Mouse (Mus musculus) C2C12 (cell line): ENCODE results near the gene Arih1. TPM values are rescaled to one million over a fixed set of nuclear protein-coding genes. Genes with fewer than 3 reads are reported as not detected.

Experiments
- H3K27me3 ChIP-seq: one replicate; pipeline ENCODE4 v1.6.1; 2011; ENCODE audit not compliant: control insufficient read depth, insufficient read depth, insufficient read length
- H3K36me3 ChIP-seq: one replicate; pipeline ENCODE4 v1.6.1; 2011; ENCODE audit not compliant: control insufficient read depth, insufficient read depth
- H3K4me3 ChIP-seq: one replicate; pipeline ENCODE4 v1.5.1; 2011; ENCODE audit warnings: mild to moderate bottlenecking, control low read depth; ENCODE audit not compliant: poor library complexity, insufficient read depth, severe bottlenecking
- H3K79me2 ChIP-seq: one replicate; pipeline ENCODE4 v1.6.1; 2011; ENCODE audit not compliant: control insufficient read depth, insufficient read depth
- H3K79me3 ChIP-seq: one replicate; pipeline ENCODE4 v1.6.1; 2011; ENCODE audit warnings: low read depth, control low read depth
- H3ac ChIP-seq: one replicate; pipeline ENCODE3; 2011; ENCODE audit warnings: low read depth; ENCODE audit not compliant: control insufficient read depth, insufficient read length
- CEBPB ChIP-seq: IDR thresholded peaks from one replicate; pipeline ENCODE4 v1.6.1; 2011; ENCODE audit warnings: low read depth, mild to moderate bottlenecking, control low read depth, moderate library complexity
- CTCF ChIP-seq: IDR thresholded peaks from one replicate; pipeline ENCODE4 v1.5.1; 2011; ENCODE audit not compliant: control insufficient read depth, insufficient read depth, insufficient read length
- FOSL1 ChIP-seq: IDR thresholded peaks from one replicate; pipeline ENCODE4 v1.8.0; 2011; ENCODE audit warnings: mild to moderate bottlenecking, low read length; ENCODE audit not compliant: poor library complexity, insufficient read depth, severe bottlenecking
- MAX ChIP-seq: IDR thresholded peaks from one replicate; pipeline ENCODE4 v1.6.1; 2011; ENCODE audit warnings: mild to moderate bottlenecking, control low read depth
- MYOD1 ChIP-seq: IDR thresholded peaks from one replicate; pipeline ENCODE4 v1.6.1; 2011; ENCODE audit warnings: low read depth; ENCODE audit not compliant: control insufficient read depth, insufficient read length
- MYOG ChIP-seq: IDR thresholded peaks from one replicate; pipeline ENCODE4 v1.6.1; 2011; ENCODE audit not compliant: control insufficient read depth, insufficient read length; ENCODE audit errors: extremely low read depth
- USF1 ChIP-seq: IDR thresholded peaks from one replicate; pipeline ENCODE4 v1.6.1; 2011; ENCODE audit warnings: low read depth, mild to moderate bottlenecking, control low read depth, moderate library complexity
- polyA plus RNA-seq: library from polyadenylated mRNA; unstranded; fragments of >200 nt; fragmentation: generic; extraction: Trizol; gene quantifications from one replicate; pipeline ENCODE4 v1.2.1, GENCODE M21; 2012; ENCODE audit warnings: missing spikeins

Gene Arih1
- polyA plus RNA-seq, 1 experiment = 25.4 TPM

GRCm38 (mm10) chr9:59353253-59353639 lies 133.2 kb downstream of the Arih1 start, which contains the start of gene Bbs4:
Bbs4 (minus strand) TSS chr9:59353508.
- H3ac ChIP-seq = peak within 1 kb of the TSS; percentile 36
- H3K4me3 ChIP-seq = peak within 1 kb of the TSS; percentile 36
- no peaks in the 10 kb centered on the region for H3K79me3 ChIP-seq
- no peaks in the 10 kb centered on the region for H3K36me3 ChIP-seq
- TF ChIP-seq MYOD1 = no peak
- TF ChIP-seq USF1 = no peak
- TF ChIP-seq CTCF = no peak
- no peak for TF ChIP-seq FOSL1
- no peak for TF ChIP-seq CEBPB
- no peak for TF ChIP-seq MAX
- TF ChIP-seq MYOG = no peak
- H3K27me3 ChIP-seq = no peaks in the 10 kb centered on the region
- no peaks in the 10 kb centered on the region for H3K79me2 ChIP-seq

DNA sequence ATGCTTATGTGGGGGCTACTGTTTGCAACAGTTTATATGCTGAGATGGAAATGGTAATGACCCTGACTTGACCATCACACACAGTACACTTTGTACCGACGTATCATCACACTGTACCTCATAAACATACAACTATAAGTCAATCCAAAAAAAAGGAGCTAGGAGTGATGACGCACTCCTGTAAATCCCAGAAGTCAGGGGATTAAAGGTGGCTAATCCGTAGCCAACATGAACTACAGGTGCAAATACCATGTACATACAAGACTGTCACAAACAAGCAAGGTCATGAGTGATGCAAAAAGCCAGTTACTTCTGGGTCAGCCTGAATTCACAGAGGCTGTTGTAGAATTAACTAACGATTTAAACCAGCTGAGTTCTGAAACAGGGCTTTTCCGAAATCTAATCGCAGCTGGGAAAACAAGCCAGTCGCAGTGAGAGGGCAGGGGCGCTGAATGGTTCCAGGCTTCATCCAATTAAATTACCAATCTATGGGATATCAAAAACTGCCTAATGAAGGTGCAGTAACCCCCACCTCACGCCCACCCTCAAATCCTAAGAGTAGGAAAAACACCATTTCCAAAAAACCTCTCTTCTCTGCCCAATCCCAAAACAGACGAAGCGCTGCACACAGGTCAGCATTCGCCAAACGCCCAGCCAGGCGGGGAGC lies 133.7 kb downstream of the Arih1 start:
- no peaks in the 10 kb centered on the region for H3K79me2 ChIP-seq
- no peaks in the 10 kb centered on the region for H3K36me3 ChIP-seq
- H3ac ChIP-seq = peak overlapping the region; percentile 36
- no peaks in the 10 kb centered on the region for H3K27me3 ChIP-seq
- TF ChIP-seq FOSL1 (no peak), CEBPB (no peak), USF1 (no peak), MYOG (no peak), MAX (no peak), MYOD1 (no peak)
- peak overlapping the region; percentile 36 for H3K4me3 ChIP-seq
- no peaks in the 10 kb centered on the region for H3K79me3 ChIP-seq

- Histone ChIP-seq H3K4me3 (no peak overlapping the region), H3K36me3 (no peaks in the 10 kb centered on the region)
Measured at GRCm38 (mm10) chr9:59346176-59346575, 140.2 kb downstream of the Arih1 start.

GRCm38 (mm10) chr9:59340002-59340401 lies 146.4 kb downstream of the Arih1 start:
- Histone ChIP-seq H3K36me3 (no peaks in the 10 kb centered on the region), H3ac (no peak overlapping the region), H3K4me3 (no peak overlapping the region), H3K27me3 (no peaks in the 10 kb centered on the region), H3K79me2 (no peaks in the 10 kb centered on the region), H3K79me3 (no peaks in the 10 kb centered on the region)
- TF ChIP-seq MYOG (no peak), CTCF (no peak), MYOD1 (no peak), USF1 (no peak), MAX (no peak), CEBPB (no peak), FOSL1 (no peak)

More at GRCm38 (mm10) chr9:59346176-59346575, 140.2 kb downstream of the Arih1 start:
- Histone ChIP-seq H3K27me3 (no peaks in the 10 kb centered on the region), H3K79me3 (no peaks in the 10 kb centered on the region), H3ac (no peak overlapping the region), H3K79me2 (no peaks in the 10 kb centered on the region)
- TF ChIP-seq CEBPB (no peak), MYOD1 (no peak), FOSL1 (no peak), MYOG (no peak), MAX (no peak), USF1 (no peak), CTCF (no peak)

- Histone ChIP-seq H3ac (no peak overlapping the region), H3K36me3 (no peaks in the 10 kb centered on the region), H3K79me3 (no peaks in the 10 kb centered on the region), H3K79me2 (no peaks in the 10 kb centered on the region), H3K27me3 (no peaks in the 10 kb centered on the region), H3K4me3 (no peak overlapping the region)
- TF ChIP-seq MAX (no peak), FOSL1 (no peak), MYOD1 (no peak), CTCF (no peak), USF1 (no peak)
Measured at GRCm38 (mm10) chr9:59339107-59339506, 147.3 kb downstream of the Arih1 start.

- no peak for TF ChIP-seq FOSL1
- no peak for TF ChIP-seq CTCF
- TF ChIP-seq MYOG = no peak
- H3K4me3 ChIP-seq = no peak overlapping the region
- no peaks in the 10 kb centered on the region for H3K27me3 ChIP-seq
- H3K36me3 ChIP-seq = peaks cover 2% of the 10 kb centered on the region
- no peak overlapping the region for H3ac ChIP-seq
- no peaks in the 10 kb centered on the region for H3K79me3 ChIP-seq
- H3K79me2 ChIP-seq = no peaks in the 10 kb centered on the region
Measured at GRCm38 (mm10) chr9:59338411-59338810, 148.0 kb downstream of the Arih1 start.

Other genes with a start within 250 kb of the Arih1 start
- gene Adpgk, start 195.1 kb downstream of the Arih1 start, polyA plus RNA-seq = 28.7 TPM
- 1.7 TPM for gene Bbs4, start 133.1 kb downstream of the Arih1 start, polyA plus RNA-seq
- 83.6 TPM for gene Hexa, start 52.9 kb upstream of the Arih1 start, polyA plus RNA-seq
- 0.35 TPM for gene Tmem202, start 53.2 kb upstream of the Arih1 start, polyA plus RNA-seq
- 0.13 TPM for gene Celf6, start 91.3 kb upstream of the Arih1 start, polyA plus RNA-seq
- gene Parp6, start 130.7 kb upstream of the Arih1 start, polyA plus RNA-seq = 6.0 TPM
- gene Pkm, start 169.8 kb upstream of the Arih1 start, polyA plus RNA-seq = 4,379 TPM
- gene Gramd2, start 193.5 kb upstream of the Arih1 start, polyA plus RNA-seq = 1.8 TPM